Mouse (Mus musculus): ENCODE measurements at regions not wholly inside any gene's neighbourhood (a gene's known extent, or its start where the extent isn't known, plus 50 kb on each side); places are given as distances from the start of the nearest gene placed in this dataset.

- Histone ChIP-seq H3K4me3 (no peak overlapping the region), H3K4me1 (0 out of 2 replicates have a peak, but pooled peaks cover 4% of the 10 kb centered on the region), H3K9me3 (no peaks in the 10 kb centered on the region), H3K4me2 (replicated peaks) (no peak overlapping the region), H3K36me3 (no peaks in the 10 kb centered on the region), H3K27me3 (no peaks in the 10 kb centered on the region), H3K27ac (no peak overlapping the region), H3K9ac (no peak overlapping the region)
- no peak for ATAC-seq (ENCODE audit: insufficient number of reproducible peaks, insufficient read depth, low FRiP score, low TSS enrichment)
- WGBS: 67% methylated on average over 2 of the region's 2 CpGs
Observed at GRCm38 (mm10) chr2:117963526-117963925, 148.2 kb upstream of the Thbs1 start.

- Histone ChIP-seq H3K4me1 (0 out of 2 replicates have a peak, but pooled peaks cover 4% of the 10 kb centered on the region), H3K4me3 (no peak overlapping the region), H3K27ac (no peak overlapping the region), H3K4me2 (replicated peaks) (no peak overlapping the region), H3K27me3 (no peaks in the 10 kb centered on the region), H3K36me3 (no peaks in the 10 kb centered on the region), H3K9me3 (no peaks in the 10 kb centered on the region), H3K9ac (no peak overlapping the region)
- ATAC-seq (ENCODE audit: insufficient number of reproducible peaks, insufficient read depth, low FRiP score, low TSS enrichment): no peak
- 92% methylated on average over 4 of the region's 4 CpGs for WGBS
Observed at GRCm38 (mm10) chr2:117965758-117966157, 145.9 kb upstream of the Thbs1 start.

GRCm38 (mm10) chr2:117968731-117969130 lies 142.9 kb upstream of the Thbs1 start:
- no peak for ATAC-seq (ENCODE audit: insufficient number of reproducible peaks, insufficient read depth, low FRiP score, low TSS enrichment)
- no peaks in the 10 kb centered on the region for H3K9me3 ChIP-seq

GRCm38 (mm10) chr2:117970631-117971030 lies 141.0 kb upstream of the Thbs1 start:
- Histone ChIP-seq H3K27ac (no peak overlapping the region), H3K9ac (no peak overlapping the region), H3K27me3 (no peaks in the 10 kb centered on the region), H3K36me3 (no peaks in the 10 kb centered on the region), H3K4me3 (no peak overlapping the region), H3K9me3 (no peaks in the 10 kb centered on the region), H3K4me1 (no peaks in the 10 kb centered on the region), H3K4me2 (replicated peaks) (no peak overlapping the region)
- WGBS: 86% methylated on average over 5 of the region's 5 CpGs
- ATAC-seq (ENCODE audit: insufficient number of reproducible peaks, insufficient read depth, low FRiP score, low TSS enrichment): no peak

More at GRCm38 (mm10) chr2:117968731-117969130, 142.9 kb upstream of the Thbs1 start:
- H3K27me3 ChIP-seq: no peaks in the 10 kb centered on the region
- no peak overlapping the region for H3K4me3 ChIP-seq
- no peak overlapping the region for H3K4me2 ChIP-seq (replicated peaks)
- H3K9ac ChIP-seq: no peak overlapping the region
- WGBS: 94% methylated on average over 1 of the region's 1 CpGs
- no peak overlapping the region for H3K27ac ChIP-seq
- no peaks in the 10 kb centered on the region for H3K4me1 ChIP-seq
- H3K36me3 ChIP-seq: no peaks in the 10 kb centered on the region

GRCm38 (mm10) chr2:117977033-117977432 lies 134.6 kb upstream of the Thbs1 start:
- Histone ChIP-seq H3K27ac (no peak overlapping the region), H3K4me1 (no peaks in the 10 kb centered on the region), H3K9ac (no peak overlapping the region), H3K36me3 (no peaks in the 10 kb centered on the region), H3K9me3 (no peaks in the 10 kb centered on the region), H3K4me2 (replicated peaks) (no peak overlapping the region), H3K4me3 (no peak overlapping the region), H3K27me3 (no peaks in the 10 kb centered on the region)
- WGBS: 90% methylated on average over 9 of the region's 9 CpGs
- no peak for ATAC-seq (ENCODE audit: insufficient number of reproducible peaks, insufficient read depth, low FRiP score, low TSS enrichment)

- no peak overlapping the region for H3K27ac ChIP-seq
- 88% methylated on average over 2 of the region's 2 CpGs for WGBS
- H3K9ac ChIP-seq: no peak overlapping the region
- no peaks in the 10 kb centered on the region for H3K36me3 ChIP-seq
- H3K4me2 ChIP-seq (replicated peaks): no peak overlapping the region
- ATAC-seq (ENCODE audit: insufficient number of reproducible peaks, insufficient read depth, low FRiP score, low TSS enrichment): no peak
- H3K9me3 ChIP-seq: no peaks in the 10 kb centered on the region
- H3K4me1 ChIP-seq: no peaks in the 10 kb centered on the region
- H3K4me3 ChIP-seq: no peak overlapping the region
- H3K27me3 ChIP-seq: no peaks in the 10 kb centered on the region
Observed at GRCm38 (mm10) chr2:117980856-117981255, 130.8 kb upstream of the Thbs1 start.

GRCm38 (mm10) chr2:117984569-117984968 lies 127.1 kb upstream of the Thbs1 start:
- ATAC-seq (ENCODE audit: insufficient number of reproducible peaks, insufficient read depth, low FRiP score, low TSS enrichment): no peak
- H3K4me1 ChIP-seq: peaks cover 8% of the 10 kb centered on the region
- no peaks in the 10 kb centered on the region for H3K36me3 ChIP-seq
- H3K27me3 ChIP-seq: no peaks in the 10 kb centered on the region
- 90% methylated on average over 5 of the region's 5 CpGs for WGBS
- H3K9me3 ChIP-seq: no peaks in the 10 kb centered on the region
- H3K27ac ChIP-seq: no peak overlapping the region
- no peak overlapping the region for H3K4me2 ChIP-seq (replicated peaks)
- H3K9ac ChIP-seq: no peak overlapping the region
- H3K4me3 ChIP-seq: no peak overlapping the region

- no peak overlapping the region for H3K4me3 ChIP-seq
- H3K36me3 ChIP-seq: no peaks in the 10 kb centered on the region
- H3K9ac ChIP-seq: no peak overlapping the region
- H3K9me3 ChIP-seq: no peaks in the 10 kb centered on the region
- H3K27me3 ChIP-seq: no peaks in the 10 kb centered on the region
- no peak for ATAC-seq (ENCODE audit: insufficient number of reproducible peaks, insufficient read depth, low FRiP score, low TSS enrichment)
- no peak overlapping the region for H3K4me2 ChIP-seq (replicated peaks)
- H3K27ac ChIP-seq: no peak overlapping the region
- WGBS: 78% methylated on average over 10 of the region's 10 CpGs
- H3K4me1 ChIP-seq: peaks cover 8% of the 10 kb centered on the region
Observed at GRCm38 (mm10) chr2:117987426-117988215, 124.1 kb upstream of the Thbs1 start.

- no peak for ATAC-seq (ENCODE audit: insufficient number of reproducible peaks, insufficient read depth, low FRiP score, low TSS enrichment)
- no peak overlapping the region for H3K4me3 ChIP-seq
- H3K4me2 ChIP-seq (replicated peaks): no peak overlapping the region
- H3K4me1 ChIP-seq: peaks cover 8% of the 10 kb centered on the region
- H3K27ac ChIP-seq: no peak overlapping the region
- no peaks in the 10 kb centered on the region for H3K9me3 ChIP-seq
- H3K36me3 ChIP-seq: no peaks in the 10 kb centered on the region
- 44% methylated on average over 11 of the region's 11 CpGs for WGBS
- H3K27me3 ChIP-seq: no peaks in the 10 kb centered on the region
- no peak overlapping the region for H3K9ac ChIP-seq
Observed at GRCm38 (mm10) chr2:117988396-117989173, 123.1 kb upstream of the Thbs1 start.

- H3K4me1 ChIP-seq: peaks cover 8% of the 10 kb centered on the region
- no peak for ATAC-seq (ENCODE audit: insufficient number of reproducible peaks, insufficient read depth, low FRiP score, low TSS enrichment)
- no peak overlapping the region; the same call in 1 of the 2 replicates for H3K27ac ChIP-seq
- no peaks in the 10 kb centered on the region for H3K27me3 ChIP-seq
- no peaks in the 10 kb centered on the region for H3K9me3 ChIP-seq
- no peak overlapping the region for H3K9ac ChIP-seq
- H3K36me3 ChIP-seq: no peaks in the 10 kb centered on the region
- no peak overlapping the region for H3K4me2 ChIP-seq (replicated peaks)
- H3K4me3 ChIP-seq: no peak overlapping the region
- 74% methylated on average over 8 of the region's 8 CpGs for WGBS
Observed at GRCm38 (mm10) chr2:117989215-117989614, 122.5 kb upstream of the Thbs1 start.

- no peak overlapping the region for H3K9ac ChIP-seq
- H3K4me3 ChIP-seq: no peak overlapping the region
- no peaks in the 10 kb centered on the region for H3K9me3 ChIP-seq
- no peak overlapping the region for H3K4me2 ChIP-seq (replicated peaks)
- WGBS: 76% methylated on average over 14 of the region's 14 CpGs
- H3K27me3 ChIP-seq: no peaks in the 10 kb centered on the region
- H3K27ac ChIP-seq: no peak overlapping the region
- no peak for ATAC-seq (ENCODE audit: insufficient number of reproducible peaks, insufficient read depth, low FRiP score, low TSS enrichment)
- no peaks in the 10 kb centered on the region for H3K36me3 ChIP-seq
- H3K4me1 ChIP-seq: no peaks in the 10 kb centered on the region
Observed at GRCm38 (mm10) chr2:117996130-117997083, 115.3 kb upstream of the Thbs1 start.

Data from embryonic facial prominence, embryonic 12.5 days (tissue).